Mouse (Mus musculus): Measurements from ENCODE around the gene Rbm38.

The Rbm38 gene

DNA sequence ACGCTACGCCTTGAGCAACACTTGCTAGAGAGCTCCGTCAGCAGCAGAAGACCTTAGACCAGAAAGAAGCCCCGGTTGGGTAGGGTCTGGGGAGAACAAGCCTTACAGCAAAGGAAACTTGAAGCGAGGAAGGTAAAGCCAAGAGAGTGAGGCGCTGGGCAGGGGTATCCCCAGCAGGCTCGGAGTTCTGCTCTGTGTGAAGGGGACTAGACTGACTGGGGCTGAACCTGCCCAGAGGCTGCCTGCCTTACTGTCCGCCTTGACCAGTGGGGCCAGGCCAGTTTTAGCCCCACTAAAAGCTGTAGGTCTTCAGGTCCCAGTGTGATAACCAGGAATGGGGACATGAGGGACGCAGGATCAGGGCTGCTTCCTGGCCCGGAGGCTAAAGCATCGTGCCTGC, at the start of gene Rbm38:
TSS of gene Rbm38 (plus strand) at position 69 of the 400 bp plus-strand sequence.
- DNase-seq, result no peak

DNA sequence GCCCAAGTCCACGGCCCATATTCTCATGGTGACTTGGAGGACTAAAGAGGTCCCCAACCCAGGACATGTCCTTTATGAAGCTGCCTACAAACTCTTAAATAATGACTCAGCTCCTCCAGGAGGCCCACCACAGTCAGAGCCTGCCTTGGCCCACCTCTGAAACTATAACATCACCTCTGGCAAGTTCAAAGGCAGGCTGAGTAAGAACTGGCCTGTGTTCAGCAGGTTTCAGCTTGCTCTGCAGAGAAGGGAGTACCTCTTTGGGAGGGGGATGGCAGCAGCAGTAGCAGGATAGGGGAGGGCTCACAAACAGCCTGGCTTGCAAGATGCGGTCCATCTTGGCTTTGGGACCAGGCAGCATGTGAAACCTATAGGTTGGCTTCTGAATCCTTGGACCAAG, 48.4 kb upstream of the Rbm38 start:
- no peak for DNase-seq

DNA sequence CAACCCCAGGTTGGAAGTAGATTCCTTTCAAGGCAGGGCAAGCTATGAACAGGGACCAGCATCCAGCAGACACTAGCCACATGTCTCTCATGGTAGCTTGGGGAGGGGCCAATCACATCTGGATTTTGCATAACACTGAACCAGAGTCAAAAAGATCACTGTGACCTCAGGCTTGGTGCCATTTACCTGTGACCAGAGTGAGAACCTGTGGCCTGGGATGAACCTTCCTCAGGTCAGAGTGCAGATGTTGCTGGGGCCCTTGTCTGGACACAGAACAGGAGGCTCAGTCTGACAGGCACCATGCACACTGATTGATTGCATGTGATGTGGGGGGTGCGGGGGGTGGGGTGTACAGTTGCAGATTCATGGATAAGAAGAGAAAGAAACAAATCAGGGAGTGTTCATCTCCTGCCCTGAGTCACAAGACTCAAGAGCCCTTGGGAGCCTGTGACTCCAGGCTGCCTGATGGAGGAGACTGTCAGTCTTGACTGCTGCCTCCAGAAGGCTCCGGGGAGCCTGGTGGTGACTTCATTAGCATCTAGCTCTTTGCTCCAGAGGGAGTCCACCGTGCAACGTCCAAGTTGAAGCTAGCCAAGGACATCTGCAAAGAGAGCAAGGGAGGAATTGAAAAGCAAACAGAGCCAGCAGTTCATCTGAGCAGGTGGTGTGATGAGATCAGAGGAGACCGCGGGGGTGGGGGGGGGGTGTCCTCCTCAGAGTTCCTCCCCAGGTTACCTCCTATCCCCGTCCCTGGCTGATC, 46.3 kb upstream of the Rbm38 start:
- peak in 1 of 2 experiments; percentile 17 for DNase-seq

DNA sequence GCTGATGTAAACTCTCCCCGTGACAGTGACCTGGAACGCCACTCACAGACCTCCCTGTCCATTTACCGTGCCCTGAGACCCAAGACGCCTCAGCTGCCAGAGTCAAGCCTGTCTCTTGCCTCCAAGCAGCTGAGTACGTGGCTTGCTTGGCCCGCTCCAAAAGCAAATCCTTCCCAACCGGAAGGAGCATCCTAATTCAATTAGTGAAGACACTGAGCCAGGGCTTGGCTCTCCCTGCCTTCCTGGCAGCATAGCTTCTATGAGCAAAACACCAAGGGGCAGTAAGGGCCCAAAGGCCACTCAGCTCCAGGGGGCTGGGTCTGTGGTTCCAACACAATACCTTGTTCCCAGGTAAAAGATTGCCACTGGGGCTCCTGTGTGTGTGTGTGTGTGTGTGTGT, 45.6 kb upstream of the Rbm38 start:
- no peak for DNase-seq

DNA sequence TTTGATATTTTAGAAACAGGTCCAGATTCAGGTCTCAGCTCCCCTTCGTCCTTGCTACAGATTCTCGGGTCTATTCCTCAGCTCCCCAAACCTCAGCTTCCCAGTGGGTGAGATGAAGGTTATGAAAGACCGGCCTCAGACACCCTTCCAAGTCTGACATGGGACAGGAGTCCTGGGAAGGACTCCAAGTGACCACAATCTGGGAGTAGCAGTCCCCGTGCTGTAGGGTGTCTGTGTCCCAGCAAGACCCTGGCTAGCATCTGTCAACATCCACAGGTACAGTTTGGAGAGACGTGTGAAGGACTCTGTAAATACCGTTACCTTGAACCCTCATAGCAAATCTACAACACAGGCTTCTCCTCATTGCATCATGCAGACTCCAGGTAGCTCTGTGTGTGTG, 45.1 kb upstream of the Rbm38 start:
- DNase-seq, result no peak

DNA sequence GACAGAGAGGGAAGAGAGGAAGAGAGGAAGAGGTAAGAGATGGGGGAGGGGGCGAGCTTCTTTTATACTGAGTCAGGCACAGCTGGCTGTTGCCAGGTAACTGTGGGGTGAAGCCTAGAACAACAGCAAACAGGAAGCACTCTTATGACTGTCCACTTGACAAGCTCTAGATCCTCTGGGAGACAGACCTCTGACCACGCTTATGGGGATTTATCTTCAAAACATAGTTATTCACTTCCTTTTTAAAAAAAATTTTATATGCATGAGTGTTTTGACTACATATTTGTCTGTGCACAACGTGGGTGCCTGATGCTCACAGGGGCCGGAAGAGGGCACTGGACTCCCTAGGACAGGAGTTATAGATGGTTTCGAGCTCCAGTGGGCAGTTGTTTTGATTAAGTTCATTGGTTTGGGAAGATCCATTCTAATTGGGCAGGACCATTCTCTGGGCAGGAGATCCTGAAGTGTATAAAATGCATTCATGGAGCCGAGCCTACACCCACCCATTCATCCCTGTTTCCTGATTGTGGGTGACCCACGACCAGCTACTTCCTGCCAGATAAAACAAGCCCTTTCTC, 43.5 kb upstream of the Rbm38 start:
- DNase-seq, result no peak

DNA sequence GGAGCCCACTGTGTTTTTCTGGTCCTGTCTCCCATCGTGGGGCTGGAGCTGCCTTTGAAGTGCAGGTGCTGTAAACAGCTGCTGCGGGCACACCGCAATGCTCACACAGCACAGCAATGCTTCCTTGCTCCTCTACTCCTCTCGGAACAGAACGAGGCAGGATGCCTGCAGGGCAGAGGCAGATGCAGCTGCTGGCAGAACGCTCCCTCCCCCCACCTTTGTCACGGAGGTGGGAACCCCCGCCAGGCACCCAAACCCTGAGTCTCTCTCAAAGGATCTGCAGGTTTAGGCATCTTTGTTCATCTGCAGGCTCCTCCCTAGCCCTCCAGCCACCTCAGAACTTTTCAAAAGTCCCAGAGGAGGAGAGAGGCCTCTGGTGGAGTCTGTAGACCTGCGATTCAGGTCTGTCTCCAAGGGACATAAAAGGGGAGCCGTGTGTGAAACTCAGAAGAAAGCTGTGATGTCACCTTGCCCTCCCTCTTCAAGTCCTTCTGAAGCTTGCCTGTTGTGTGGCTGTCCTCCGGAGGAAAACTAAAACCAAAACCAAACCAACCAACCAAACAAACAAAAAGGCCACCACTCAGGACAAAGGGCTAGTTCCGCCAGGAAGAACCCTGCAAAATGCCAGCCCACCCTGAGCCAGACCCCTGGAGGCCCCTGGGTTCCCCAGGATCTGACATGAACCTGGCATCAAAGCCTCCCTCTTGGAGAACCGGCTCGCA, 42.7 kb upstream of the Rbm38 start, which contains the start of gene Spo11:
TSS of gene Spo11 (plus strand) at position 292 of the 722 bp plus-strand sequence.
- no peak for DNase-seq

DNA sequence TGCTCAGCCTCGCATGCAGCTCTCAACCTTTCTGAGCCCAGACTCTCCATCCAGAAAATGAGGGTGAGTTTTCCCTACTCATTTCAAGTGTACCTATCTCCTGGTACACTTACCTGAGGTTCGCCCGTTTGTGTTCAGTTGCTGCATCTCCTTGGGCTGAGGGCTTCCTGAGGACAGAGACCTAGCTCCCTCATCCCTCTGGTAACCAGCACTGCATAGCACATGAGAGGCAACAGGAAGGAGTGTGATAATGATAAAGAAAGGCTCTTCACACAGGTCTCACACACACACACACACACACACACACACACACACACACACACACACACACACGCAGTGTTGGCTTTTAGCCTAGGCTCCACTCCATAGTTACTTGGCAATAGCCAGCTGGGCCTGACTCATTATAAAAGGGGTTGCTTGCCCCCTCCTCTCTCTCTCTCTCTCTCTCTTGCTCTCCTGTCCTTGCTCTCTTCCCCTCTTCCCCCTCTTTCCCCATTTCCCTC, 42.1 kb upstream of the Rbm38 start:
- DNase-seq, result no peak

DNA sequence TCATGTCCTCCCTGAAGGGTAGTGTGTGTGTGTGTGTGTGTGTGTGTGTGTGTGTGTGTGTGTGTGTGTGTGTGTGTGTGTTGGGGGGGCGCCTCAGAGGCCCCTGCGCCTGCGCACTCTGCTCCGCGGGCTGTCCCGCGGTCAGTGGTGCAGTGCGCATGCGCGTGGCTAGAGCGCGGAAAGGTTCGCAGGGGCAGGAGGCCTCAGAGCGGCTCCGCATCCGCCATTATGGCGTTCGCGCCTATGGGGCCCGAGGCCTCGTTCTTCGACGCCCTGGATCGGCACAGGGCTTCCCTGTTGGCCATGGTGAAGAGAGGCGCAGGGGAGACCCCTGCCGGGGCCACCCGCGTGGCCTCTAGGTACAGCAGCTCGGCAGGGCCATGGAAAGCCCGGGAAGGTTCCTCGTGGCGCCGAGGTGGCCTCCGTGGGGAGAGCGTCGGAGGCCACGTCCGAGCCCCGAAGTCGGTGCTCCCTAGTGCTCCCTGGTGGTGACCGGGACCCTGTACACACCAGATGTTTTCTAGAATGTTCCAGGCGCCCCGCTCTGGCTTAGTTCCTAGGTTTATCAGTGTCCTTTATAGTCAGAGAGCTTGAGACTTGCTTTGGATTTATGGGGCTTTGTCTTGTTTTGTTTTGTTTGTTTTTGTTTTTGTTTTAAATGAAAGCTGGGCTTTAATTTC, 40.5 kb upstream of the Rbm38 start:
- DNase-seq, result no peak

DNA sequence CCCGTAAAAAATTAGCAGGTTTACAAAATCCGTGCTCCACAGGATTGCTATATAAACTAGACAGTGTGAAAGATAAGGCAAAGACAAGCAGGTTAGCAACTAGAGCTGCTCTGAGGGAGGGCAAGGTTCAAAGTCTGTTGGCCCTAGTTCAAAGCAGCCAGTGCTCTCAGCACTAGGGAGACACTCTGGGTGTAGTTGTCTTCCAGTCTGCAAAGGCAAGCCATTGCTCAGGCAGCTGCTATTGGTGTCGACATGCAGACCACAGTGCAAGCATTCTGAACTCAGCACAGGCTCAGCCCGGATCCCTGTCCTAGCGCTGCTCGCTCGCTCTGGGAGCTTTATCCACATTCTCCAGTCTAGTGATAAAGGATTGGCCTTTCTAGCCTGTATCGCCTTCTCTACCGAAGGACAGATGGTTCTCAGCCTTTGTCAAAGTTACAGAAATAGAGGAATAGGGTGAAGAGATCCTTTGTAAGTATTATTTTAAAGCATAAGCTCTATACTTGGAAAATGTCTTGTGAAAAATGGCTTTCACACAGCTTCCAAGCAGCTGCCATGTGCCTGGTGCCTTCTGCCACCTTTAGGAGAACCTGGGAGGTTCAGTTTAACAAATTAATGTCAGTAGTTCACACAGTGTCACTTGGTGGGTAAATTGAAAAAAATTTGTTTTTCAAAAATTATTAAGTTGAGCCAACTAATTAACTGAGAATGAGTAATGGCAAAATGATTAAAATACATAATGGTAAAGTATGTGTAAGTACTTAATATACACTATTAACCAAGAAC, 37.3 kb upstream of the Rbm38 start:
- peak; percentile 84 to 86 for DNase-seq

DNA sequence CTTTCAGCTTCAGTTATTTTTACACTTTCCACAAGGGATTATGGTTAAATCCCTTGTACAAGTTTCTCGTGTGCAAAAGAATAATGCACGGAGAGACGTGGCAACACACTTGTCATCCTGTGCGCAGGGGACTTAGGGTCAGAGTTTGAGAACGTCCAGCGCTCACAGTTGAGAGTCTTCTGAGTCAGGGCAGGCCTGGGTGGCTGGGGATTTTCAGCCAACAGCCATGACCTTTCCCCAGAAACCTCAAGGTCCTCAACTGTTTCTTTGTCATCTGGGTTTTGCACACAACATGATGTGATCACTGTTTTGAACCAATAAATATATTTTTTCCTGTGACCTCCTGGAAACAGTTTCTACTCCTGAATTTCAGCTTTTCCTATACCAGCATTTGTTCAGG, 30.1 kb upstream of the Rbm38 start:
- no peak for DNase-seq

DNA sequence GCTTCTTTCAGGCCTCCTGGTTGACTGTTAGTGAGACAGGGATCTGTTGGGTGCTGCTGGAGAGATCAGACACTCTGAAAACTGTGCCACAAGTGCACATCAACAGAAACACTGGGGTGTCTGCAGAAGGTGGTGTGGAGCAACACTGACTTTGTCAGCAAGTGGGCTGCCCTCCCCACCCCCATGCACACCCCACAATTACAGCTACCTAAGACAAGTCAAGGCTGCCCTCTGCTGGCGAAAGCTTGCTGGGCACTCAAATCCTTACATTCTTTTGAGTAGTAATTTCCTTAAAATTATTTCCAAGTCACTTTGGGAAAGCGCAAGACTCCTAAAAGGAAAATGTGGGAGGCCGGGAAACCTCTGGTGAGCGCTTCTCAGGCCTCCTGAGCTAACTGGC, 24.1 kb upstream of the Rbm38 start:
- peak; percentile 49 to 83 for DNase-seq

DNA sequence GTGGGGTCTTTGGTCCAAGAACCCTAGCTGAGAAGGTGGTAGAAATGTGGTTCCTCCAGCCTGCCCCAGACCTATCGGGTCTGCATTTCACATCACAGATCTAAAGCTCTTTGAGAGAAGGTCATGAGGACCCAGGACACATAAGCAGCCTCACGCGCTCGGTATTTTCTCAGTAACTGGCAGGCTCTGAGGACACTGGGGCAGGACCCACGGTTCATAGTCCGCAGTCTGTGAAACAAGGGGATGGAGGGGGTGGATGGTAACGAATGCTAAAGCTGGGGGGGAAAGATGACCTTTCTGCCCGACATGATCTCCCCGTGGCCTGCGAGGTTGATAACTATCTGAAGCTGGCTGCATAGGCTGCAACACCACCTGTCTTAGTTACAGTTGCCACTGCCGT, 22.6 kb upstream of the Rbm38 start:
- peak; percentile 45 to 55 for DNase-seq

DNA sequence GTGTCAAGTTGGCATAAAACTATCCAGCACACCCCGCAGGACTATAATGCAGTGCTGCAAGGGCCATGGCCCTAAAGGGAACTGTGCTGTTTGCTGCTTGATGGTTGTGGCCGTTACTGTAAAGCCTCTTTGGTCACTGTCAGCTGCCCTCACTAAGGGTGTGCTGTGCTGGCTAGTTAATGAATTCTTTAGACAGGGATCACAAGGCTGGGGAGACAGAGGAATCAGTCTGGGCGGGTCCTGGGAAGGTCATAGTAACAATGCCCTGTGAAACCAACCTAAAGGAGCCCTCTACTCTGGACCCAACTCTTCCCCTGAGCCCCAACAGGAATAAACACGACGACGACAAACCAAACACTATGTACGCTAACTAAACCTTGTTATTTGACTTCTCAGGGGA, 21.8 kb upstream of the Rbm38 start:
- DNase-seq, result peak; percentile 47 to 57

DNA sequence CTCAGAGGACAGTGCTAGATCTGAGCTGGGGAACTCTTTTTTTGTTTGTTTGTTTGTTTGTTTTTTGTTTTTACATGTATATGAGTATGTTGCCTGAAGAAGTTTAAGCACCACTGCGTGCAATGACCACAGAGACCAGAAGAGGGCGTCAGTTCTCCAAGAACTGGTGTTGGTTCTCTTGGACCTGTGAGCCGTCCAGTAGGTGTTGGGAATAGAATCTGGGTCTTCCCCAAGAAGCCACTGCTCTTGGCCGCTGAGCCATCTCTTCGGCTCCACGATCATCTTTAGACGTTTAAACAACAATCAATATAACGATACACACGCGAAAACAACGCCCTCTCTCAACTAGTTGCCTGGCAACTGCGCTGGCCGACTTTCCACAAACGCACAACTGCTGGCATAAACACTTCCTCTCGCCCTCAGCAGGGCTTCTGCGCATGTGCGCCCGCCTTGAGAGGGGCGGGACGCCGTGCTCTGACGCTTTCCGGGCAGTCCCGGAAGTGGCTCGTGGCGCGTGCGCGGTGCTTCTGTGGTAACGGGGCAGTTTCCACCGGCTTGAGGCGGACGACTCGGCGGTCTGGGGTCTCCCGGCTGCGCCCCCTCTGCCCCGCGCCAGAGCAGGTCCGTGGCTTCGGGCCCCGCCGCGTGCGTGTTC, 20.5 kb upstream of the Rbm38 start, which contains the start of gene Rae1:
TSS of gene Rae1 (plus strand) at position 488 of the 655 bp plus-strand sequence.
- peak; percentile 97 to 98 for DNase-seq

DNA sequence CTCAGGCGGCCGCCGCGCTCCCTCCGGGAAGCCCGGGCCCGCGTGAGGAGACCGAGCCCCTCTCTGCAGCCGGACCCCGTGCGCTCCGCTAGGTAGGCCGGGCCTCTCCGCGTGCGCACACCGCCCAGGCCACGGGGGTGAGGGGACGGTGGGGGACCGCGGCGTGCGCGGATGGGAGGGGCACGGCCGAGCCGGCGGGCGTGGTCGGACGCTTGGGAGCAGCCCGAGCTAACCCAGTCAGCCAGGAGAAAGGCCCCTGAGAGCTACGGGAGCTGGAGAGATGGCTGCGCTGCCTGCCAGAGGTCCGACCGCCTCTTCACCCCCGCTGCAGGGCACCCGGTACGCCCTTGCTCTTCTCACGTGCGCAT, 20.0 kb upstream of the Rbm38 start:
- peak; percentile 52 to 56 for DNase-seq

DNA sequence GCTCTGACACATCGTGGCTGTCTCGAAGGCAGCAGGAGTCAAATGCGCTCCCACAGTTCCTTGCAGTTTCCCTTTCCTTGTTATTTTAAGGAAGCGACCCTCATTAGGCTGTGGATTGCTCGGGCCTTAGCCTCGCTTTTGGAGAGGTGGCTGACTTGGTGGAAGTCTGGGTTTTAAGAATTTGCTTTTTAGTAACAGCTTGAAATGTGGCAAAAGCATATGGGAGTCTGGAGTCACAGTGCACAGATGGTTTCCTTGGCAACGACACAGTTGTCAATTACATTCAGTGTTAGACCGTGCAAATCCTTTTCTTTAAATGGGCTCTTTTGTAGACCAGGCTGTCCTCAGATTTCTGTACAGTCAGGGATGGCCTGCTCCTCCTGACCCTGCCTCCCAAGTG, 19.4 kb upstream of the Rbm38 start:
- DNase-seq, result no peak

DNA sequence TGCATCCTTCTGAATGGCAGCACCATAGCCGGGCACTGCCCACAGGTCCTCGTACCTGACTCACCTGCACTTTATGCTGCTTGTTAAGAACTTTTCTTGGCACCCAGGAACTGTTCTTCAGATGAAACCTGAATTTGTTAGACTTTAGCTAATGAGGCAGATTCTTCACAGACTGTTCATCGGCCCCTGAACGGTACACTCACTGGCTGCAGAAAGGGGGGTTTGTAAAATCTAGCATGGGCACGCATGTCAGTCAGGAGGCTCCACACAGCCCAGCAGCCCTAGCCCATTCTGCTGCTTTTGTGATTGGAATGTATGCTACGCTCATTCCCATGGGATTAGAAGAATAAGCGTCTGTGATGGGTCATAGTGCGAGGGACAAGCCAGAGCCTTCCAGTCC, 16.6 kb upstream of the Rbm38 start:
- DNase-seq, result no peak

DNA sequence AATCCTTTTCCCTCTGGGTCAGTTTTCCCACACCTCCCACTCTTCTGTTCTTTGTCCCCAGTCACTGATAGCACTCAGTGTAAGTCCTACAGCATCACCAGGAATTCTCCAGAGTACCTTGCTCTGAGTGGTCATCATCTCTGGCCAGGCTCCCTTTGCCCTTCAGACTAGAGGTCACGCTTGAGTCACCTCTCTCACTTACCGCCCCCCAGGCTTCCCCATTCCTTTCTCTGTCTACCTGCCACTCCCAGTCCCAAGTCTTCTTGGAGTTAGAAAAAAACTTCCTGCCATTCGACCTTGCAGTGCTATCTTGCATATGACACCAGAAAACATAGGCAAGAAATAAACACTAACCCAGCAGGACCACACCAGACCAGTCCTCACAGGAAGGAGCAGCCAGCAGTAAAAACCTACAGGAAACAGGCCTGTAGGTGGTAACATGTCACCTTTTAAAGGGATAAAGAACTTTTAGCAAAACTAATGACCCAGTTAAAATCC, 10.0 kb upstream of the Rbm38 start:
- DNase-seq, result no peak

DNA sequence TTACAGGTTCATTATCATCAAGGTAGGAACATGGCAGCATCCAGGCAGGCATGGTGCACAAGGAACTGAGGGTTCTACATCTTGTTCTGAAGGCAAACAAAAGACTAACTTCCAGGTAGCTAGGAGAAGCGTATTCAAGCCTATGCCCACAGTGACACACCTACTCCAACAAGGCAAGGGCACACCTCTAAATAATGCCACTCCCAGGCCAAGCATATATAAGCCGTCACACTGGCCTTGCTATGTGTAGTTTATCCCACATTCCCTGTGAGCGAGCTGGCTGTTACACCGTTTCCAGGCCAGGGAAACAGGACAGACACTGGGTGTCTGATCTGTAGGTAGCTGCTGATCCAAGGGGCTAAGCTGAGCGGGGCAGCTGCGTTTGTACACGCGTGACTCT, 8.9 kb upstream of the Rbm38 start:
- DNase-seq, result no peak

DNA sequence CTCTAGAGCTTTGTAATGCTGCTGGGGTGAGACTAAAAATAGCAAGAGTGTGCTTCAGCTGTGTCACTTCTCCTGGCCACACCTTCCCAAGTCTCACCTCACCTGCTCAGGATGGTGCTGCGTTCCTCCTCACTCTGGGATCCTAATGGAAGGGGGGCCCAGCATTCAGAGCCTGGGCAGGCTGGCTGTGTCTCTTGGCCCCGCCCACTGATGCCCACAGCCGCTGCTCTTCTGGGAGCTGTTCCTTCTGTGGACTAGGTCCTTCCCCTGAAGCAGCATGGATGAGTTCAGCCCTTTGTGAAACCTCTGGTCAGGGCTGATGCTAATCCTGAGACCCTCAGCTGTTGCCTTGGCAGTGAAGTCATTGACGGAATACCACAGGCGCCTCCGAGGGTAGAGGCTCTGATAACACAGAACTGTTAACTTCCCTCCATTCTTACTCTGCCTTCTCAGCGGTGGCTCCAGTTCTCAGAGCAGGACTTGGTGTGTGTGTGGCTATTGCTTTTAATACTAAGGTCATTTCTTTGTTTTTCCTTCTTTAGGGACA, 5.5 kb upstream of the Rbm38 start:
- DNase-seq, result no peak
